Mouse (Mus musculus): ENCODE results near the gene Itih3.
A peak's percentile ranks its signal among the peaks of the same experiment; 100 is the strongest.

The Itih3 gene

GRCm38 (mm10) chr14:30902628-30903027, 20.9 kb downstream of the Itih3 start:
- DNase-seq (ENCODE audit: low read depth, low spot score), result no peak

- no peak for DNase-seq (ENCODE audit: low read depth, low spot score)
These were observed 23.6 kb downstream of the Itih3 start for GRCm38 (mm10) chr14:30899972-30900371.

GRCm38 (mm10) chr14:30888271-30888732, 35.3 kb downstream of the Itih3 start:
- DNase-seq (ENCODE audit: low read depth, low spot score), result no peak

- no peak for DNase-seq (ENCODE audit: low read depth, low spot score)
These were observed 37.4 kb downstream of the Itih3 start, which contains the start of gene Itih4 for GRCm38 (mm10) chr14:30886204-30886603. TSS of gene Itih4 (plus strand) at chr14:30886476.

- DNase-seq (ENCODE audit: low read depth, low spot score), result no peak
These were observed 38.3 kb downstream of the Itih3 start for GRCm38 (mm10) chr14:30885298-30885697.

- no peak for DNase-seq (ENCODE audit: low read depth, low spot score)
These were observed 41.8 kb downstream of the Itih3 start for GRCm38 (mm10) chr14:30881718-30882108.

- no peak for DNase-seq (ENCODE audit: low read depth, low spot score)
These were observed 42.5 kb downstream of the Itih3 start for GRCm38 (mm10) chr14:30880811-30881717.

GRCm38 (mm10) chr14:30880251-30880650, 43.3 kb downstream of the Itih3 start:
- no peak for DNase-seq (ENCODE audit: low read depth, low spot score)

GRCm38 (mm10) chr14:30879794-30880193, 43.8 kb downstream of the Itih3 start:
- DNase-seq (ENCODE audit: low read depth, low spot score), result no peak

- no peak for DNase-seq (ENCODE audit: low read depth, low spot score)
These were observed 44.5 kb downstream of the Itih3 start, which contains the start of gene Mustn1 for GRCm38 (mm10) chr14:30878958-30879571. TSS of gene Mustn1 (plus strand) at chr14:30879200.

GRCm38 (mm10) chr14:30877827-30878226, 45.7 kb downstream of the Itih3 start:
- no peak for DNase-seq (ENCODE audit: low read depth, low spot score)

GRCm38 (mm10) chr14:30876451-30876850, 47.1 kb downstream of the Itih3 start:
- no peak for DNase-seq (ENCODE audit: low read depth, low spot score)

- no peak for DNase-seq (ENCODE audit: low read depth, low spot score)
These were observed 47.6 kb downstream of the Itih3 start for GRCm38 (mm10) chr14:30875955-30876354.

GRCm38 (mm10) chr14:30875130-30875865, 48.3 kb downstream of the Itih3 start:
- no peak for DNase-seq (ENCODE audit: low read depth, low spot score)

GRCm38 (mm10) chr14:30874095-30874700, 49.4 kb downstream of the Itih3 start:
- no peak for DNase-seq (ENCODE audit: low read depth, low spot score)

GRCm38 (mm10) chr14:30870206-30871147, 53.1 kb downstream of the Itih3 start:
- no peak for DNase-seq (ENCODE audit: low read depth, low spot score)

GRCm38 (mm10) chr14:30869391-30869801, 54.2 kb downstream of the Itih3 start:
- DNase-seq (ENCODE audit: low read depth, low spot score), result no peak

GRCm38 (mm10) chr14:30868826-30869225, 54.7 kb downstream of the Itih3 start:
- no peak for DNase-seq (ENCODE audit: low read depth, low spot score)

GRCm38 (mm10) chr14:30867042-30867441, 56.5 kb downstream of the Itih3 start:
- DNase-seq (ENCODE audit: low read depth, low spot score), result peak; percentile 57

- DNase-seq (ENCODE audit: low read depth, low spot score), result no peak
These were observed 58.2 kb downstream of the Itih3 start for GRCm38 (mm10) chr14:30865311-30865710.

All from forelimb bud, embryonic 11.5 days (tissue).